Mouse (Mus musculus) WW6 (cell line): ENCODE measurements around the gene Mphosph9.
"Not testable (repeated sequence)": the region's sequence is repeated elsewhere in the genome, so short reads cannot be mapped to it uniquely, and the experiment has no call there.

Source experiments
- DNase-seq: peaks from one replicate; pipeline ENCODE4 v3.0.0-alpha.2; 2013; ENCODE audit warnings: low read depth, low spot score

The Mphosph9 gene

GRCm38 (mm10) chr5:124236180-124236579 lies 91.6 kb downstream of the Mphosph9 start:
- no peak for DNase-seq

DNA sequence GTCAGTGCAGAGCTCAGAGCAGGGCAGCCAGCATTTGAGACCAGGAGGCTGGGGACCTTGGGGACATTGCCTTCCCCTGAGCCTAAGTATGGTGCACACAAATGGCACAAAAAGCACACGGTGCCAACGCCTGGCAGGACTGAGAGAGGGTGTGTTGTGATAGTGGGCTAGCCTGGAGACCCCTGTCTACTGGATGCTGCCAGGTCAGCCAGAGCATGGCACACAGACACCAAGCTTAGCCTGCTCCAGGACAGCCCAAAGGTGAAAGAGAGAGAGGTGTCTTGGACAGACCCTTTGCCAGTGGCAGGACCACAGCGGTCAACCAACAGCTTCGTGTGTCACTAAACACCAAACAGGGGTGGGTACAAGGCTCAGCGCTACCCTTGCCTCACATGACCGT lies 93.0 kb downstream of the Mphosph9 start:
- no peak for DNase-seq

- DNase-seq, result no peak
Observed at GRCm38 (mm10) chr5:124233874-124234661, 93.7 kb downstream of the Mphosph9 start.

DNA sequence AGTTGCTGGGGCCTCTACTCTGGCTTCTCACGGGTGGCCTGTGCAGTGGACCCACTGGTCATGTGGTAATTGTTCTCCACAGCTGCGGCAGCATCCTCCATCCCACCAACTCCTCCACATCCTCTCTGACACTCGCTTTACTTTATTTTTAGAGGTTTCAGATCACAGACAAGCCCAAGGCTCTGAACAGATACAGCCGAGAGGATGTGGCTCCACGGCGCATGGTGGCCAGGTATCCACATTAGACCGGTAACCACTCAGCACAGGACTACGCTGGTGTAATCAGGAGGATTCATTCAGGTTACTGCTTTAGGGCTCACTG lies 94.7 kb downstream of the Mphosph9 start:
- no peak for DNase-seq

DNA sequence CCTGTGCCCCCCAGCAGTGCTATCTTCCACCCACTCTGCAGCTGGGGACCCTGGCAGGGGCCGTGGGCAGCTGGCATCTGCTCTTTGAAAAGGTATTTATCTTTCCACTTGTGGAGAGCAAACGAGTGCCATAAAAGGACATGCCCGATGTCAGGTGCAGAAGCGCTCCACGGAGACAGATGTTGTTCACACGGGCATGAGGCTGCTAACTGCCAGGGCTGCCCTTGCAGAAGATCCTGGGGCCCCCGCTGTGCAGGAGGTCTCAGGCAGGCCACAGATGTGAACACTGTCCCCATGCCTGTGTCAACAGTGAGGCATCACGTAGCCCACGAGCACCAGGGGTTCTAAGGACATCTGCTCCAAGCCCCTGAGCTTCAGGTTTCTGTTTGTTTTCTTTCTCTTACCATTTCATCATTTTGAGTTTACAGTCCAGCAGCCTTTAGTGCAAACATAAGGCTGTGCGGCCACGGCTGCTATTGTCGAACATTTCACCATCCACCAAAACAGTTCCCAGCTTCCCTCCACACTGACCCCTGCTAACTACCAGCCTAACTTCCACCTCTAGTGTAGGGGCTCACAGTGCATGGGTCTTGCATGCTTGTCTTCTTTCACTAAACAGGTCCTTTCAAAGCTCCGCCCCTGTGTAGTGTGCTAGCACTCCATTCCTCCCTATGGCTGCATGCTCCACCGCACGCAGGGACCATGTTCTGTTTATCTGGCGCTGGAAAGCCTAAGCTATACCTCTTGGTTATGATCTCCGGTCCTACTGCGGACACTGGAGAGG lies 95.2 kb downstream of the Mphosph9 start:
- DNase-seq, result no peak

- DNase-seq, result no peak
Observed at GRCm38 (mm10) chr5:124230461-124230860, 97.3 kb downstream of the Mphosph9 start.

GRCm38 (mm10) chr5:124227193-124227592 lies 100.6 kb downstream of the Mphosph9 start:
- no peak for DNase-seq

DNA sequence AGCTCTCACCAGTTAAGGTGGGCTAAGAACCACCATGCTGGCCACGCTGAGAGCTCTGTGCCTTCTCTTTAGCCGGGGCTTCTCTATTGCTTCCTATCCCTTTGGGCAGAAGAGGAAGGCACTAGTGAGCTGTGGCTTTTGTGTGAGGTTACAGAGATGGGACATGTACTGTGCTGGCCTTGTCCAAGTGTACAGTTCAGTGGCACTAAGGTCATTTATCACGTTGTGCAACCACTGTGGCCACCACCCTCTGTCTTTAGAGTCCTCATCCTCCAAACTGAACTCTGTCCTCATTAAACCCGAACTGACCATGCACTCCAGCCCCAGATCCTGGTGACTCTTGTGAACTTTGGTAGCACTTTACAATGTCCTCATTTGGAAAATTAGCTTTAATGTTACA lies 101.3 kb downstream of the Mphosph9 start:
- DNase-seq, result no peak

GRCm38 (mm10) chr5:124225891-124226290 lies 101.9 kb downstream of the Mphosph9 start:
- no peak for DNase-seq

DNA sequence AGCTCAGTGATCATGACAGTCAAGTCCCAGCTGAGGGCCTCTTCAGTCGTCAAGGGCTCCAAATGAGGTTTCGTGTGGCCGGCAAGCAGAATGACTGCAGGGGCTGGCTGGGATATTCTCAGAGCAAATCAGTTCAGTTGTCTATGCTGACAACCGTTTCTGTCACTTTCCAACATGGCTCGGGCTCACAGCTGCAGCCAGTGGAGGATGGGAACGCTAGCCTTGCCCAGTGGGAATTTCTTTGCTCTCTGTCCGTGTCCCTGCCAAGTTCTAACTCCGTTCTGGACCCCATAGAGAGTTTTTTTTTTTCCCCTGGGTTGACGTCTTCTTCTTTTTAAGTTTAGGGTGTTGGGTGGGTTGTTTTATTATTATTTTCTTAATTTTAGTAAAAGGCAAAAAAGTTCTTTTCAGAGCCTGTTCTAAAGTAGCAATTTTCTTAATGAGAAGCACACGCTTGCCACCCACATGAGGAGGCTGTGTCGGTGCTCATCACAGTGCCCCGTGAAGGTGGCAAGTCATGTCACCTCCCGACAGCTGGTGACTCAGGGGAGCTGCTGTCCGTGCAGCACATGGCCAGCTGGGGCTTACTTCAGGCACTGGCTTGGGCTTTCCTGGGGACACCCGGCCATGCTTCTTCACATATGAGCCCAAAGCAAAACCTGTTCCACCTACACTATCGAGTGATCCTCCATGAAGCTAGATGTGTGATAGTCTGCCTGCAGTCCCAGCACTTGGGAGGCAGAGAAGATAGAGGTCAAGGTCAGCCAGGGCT lies 103.3 kb downstream of the Mphosph9 start:
- DNase-seq, result no peak

DNA sequence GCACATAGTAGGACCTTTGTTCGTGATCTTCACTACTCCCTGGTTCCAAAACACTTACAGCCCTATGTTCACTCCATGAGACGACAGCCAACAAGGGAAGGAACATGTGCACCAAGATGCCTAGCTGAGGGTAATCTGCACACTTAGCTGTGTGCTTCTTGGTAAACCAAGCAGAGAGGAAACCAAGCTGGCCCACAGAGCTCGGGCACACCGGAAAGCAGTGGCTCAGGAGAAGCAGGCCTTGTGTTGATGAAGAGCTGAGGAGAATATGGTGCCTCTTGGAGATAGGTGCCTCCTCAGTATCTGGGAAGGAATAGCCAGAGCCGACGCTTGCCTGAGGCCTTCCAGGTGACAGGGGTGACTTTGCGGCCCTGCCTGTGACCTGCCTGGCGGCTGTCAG lies 104.2 kb downstream of the Mphosph9 start:
- no peak for DNase-seq

GRCm38 (mm10) chr5:124222696-124223095 lies 105.1 kb downstream of the Mphosph9 start:
- DNase-seq, result no peak

- no peak for DNase-seq
Observed at GRCm38 (mm10) chr5:124221736-124222040, 106.1 kb downstream of the Mphosph9 start.

GRCm38 (mm10) chr5:124221037-124221735 lies 106.6 kb downstream of the Mphosph9 start:
- DNase-seq, result no peak

DNA sequence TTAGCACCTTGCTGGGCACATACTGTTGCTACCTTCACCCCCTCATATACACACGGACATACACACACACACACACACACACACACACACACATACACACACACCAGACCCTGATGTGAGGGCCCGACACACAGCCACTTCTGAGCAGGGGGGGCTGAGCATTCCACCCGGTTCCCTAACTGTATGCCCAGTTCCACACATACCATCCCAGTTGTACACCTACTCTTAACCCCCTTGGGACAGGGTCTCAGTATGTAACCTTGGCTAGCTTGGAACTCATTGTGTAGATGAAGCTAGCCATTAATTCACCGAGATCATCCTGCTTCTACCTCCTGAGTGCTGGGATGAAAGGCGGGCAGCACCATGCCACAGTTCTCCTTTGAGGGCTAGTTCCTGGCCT lies 107.2 kb downstream of the Mphosph9 start:
- DNase-seq, result no peak

- DNase-seq, result no peak
Observed at GRCm38 (mm10) chr5:124219431-124219830, 108.3 kb downstream of the Mphosph9 start.

DNA sequence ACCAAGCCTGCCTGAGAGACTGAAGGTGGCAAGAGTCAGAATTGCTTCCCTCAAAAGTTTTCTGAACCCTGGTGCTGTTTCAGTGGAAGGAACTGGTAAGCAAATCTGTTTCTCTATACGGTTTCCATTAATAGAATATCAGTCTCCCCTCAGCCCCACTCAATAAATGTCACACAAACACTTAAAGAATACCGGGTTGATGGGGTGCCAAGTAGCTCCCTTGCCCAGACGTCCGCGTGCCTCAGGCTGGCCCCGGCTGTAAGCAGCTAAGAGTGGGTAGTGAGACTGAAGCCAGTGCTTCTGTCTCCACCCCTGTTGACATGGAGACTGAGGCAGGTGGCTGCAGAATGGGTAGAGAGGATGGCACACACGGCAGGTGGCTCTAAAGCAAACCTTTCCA lies 108.8 kb downstream of the Mphosph9 start:
- DNase-seq, result no peak

GRCm38 (mm10) chr5:124217566-124218249 lies 110.1 kb downstream of the Mphosph9 start:
- no peak for DNase-seq

DNA sequence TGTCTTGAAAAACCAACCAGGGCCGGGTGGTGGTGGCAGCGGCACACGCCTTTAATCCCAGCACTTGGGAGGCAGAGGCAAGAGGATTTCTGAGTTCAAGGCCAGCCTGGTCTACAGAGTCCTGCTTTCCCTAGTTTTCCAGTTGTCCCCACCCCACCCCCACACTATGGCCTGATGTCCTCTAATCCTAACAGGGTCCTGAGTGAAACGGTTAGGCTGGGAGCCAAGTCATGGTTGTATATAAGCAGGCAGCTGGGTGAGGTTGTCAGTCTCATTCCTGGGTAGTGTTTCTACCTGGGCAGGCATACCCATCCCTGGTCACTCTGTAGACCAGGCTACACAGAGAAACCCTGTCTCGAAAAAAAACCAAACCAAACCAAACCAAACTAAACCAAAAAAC lies 110.7 kb downstream of the Mphosph9 start:
- DNase-seq, result not testable (repeated sequence)

- no peak for DNase-seq
Observed at GRCm38 (mm10) chr5:124216403-124216802, 111.4 kb downstream of the Mphosph9 start.

DNA sequence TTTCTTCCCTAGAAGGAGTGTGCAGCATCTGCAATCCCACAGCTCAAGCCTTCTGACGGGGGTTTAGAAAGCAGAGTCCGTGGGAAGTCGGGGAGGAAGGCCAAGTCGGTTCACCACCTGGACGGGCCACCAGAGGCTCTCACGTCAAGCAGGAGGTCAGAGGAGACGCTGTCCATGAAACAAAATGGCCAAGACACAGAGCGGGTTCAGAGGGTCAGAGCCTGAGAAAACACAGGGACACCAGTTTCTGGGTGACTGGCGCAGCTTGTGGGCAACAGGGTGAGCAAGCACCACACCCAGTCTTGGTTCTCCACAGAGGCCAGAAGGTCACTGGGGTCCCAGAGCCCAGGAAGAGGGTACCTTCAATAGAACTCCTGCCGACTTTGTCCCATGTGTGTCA lies 112.1 kb downstream of the Mphosph9 start:
- DNase-seq, result no peak
